Mouse (Mus musculus) heart, adult 2 months (tissue): ENCODE results near the gene Trim23.

Experiments used
- CTCF ChIP-seq: fragments of 200-600 bp; IDR thresholded peaks from 2 replicates; pipeline ENCODE4 v1.8.1; 2022; ENCODE audit warnings: antibody characterized with exemption, mild to moderate bottlenecking, moderate library complexity
- POLR2A ChIP-seq: fragments of 200-500 bp; IDR thresholded peaks from 2 replicates; pipeline ENCODE4 v1.6.1; 2011; ENCODE audit warnings: mild to moderate bottlenecking, low read depth, low read length, control low read depth; ENCODE audit not compliant: insufficient read depth

GRCm38 (mm10) chr13:104132561-104132960 is 46.0 kb upstream of the Trim23 start:
- TF ChIP-seq CTCF, result no peak
- no peak for TF ChIP-seq POLR2A
